Mouse (Mus musculus): ENCODE results near the gene Selenos.

Gene Selenos

GRCm38 (mm10) chr7:66083757-66084156, 4.3 kb downstream of the Selenos start:
- in situ Hi-C loops (cut with MboI, MseI), result no loop called here

GRCm38 (mm10) chr7:66084546-66084945, 5.1 kb downstream of the Selenos start:
- in situ Hi-C loops (cut with MboI, MseI), result no loop called here

- in situ Hi-C loops (cut with MboI, MseI), result no loop called here
These were observed 8.2 kb downstream of the Selenos start for GRCm38 (mm10) chr7:66087652-66088051.

- in situ Hi-C loops (cut with MboI, MseI), result no loop called here
These were observed 8.6 kb downstream of the Selenos start for GRCm38 (mm10) chr7:66088077-66088476.

GRCm38 (mm10) chr7:66090676-66091190, 11.3 kb downstream of the Selenos start:
- in situ Hi-C loops (cut with MboI, MseI), result loop anchor here (5.0 to 10.0 kb wide), 2 partner anchors 587 to 594 kb away; partner anchors contain the start of genes Asb7 (in 1 of the 2) and Lins1 (in 1 of the 2)

- in situ Hi-C loops (cut with MboI, MseI), result loop anchor here (5.0 to 10.0 kb wide), 2 partner anchors 586 to 593 kb away; partner anchors contain the start of genes Asb7 (in 1 of the 2) and Lins1 (in 1 of the 2)
These were observed 12.1 kb downstream of the Selenos start for GRCm38 (mm10) chr7:66091553-66091952.

- in situ Hi-C loops (cut with MboI, MseI), result loop anchor here (5.0 to 10.0 kb wide), 2 partner anchors 585 to 592 kb away; partner anchors contain the start of genes Asb7 (in 1 of the 2) and Lins1 (in 1 of the 2)
These were observed 13.2 kb downstream of the Selenos start for GRCm38 (mm10) chr7:66092656-66093055.

- in situ Hi-C loops (cut with MboI, MseI), result loop anchor here (5.0 to 10.0 kb wide), 2 partner anchors 583 to 591 kb away; partner anchors contain the start of genes Asb7 (in 1 of the 2) and Lins1 (in 1 of the 2)
These were observed 14.7 kb downstream of the Selenos start for GRCm38 (mm10) chr7:66094141-66094540.

- in situ Hi-C loops (cut with MboI, MseI), result loop anchor here (5.0 to 10.0 kb wide), 2 partner anchors 148 to 586 kb away; partner anchors contain the start of genes Asb7 (in 1 of the 2) and Lins1 (in 1 of the 2)
These were observed 19.4 kb downstream of the Selenos start for GRCm38 (mm10) chr7:66098803-66099202.

- in situ Hi-C loops (cut with MboI, MseI), result loop anchor here (5.0 kb wide), 5 partner anchors 85 to 285 kb away; partner anchors contain the start of gene Lrrk1 (in 1 of the 2)
These were observed 22.4 kb downstream of the Selenos start for GRCm38 (mm10) chr7:66101866-66102265.

GRCm38 (mm10) chr7:66104531-66104930, 25.1 kb downstream of the Selenos start:
- in situ Hi-C loops (cut with MboI, MseI), result loop anchor here (5.0 kb wide), 5 partner anchors 83 to 283 kb away; partner anchors contain the start of gene Lrrk1 (in 1 of the 2)

- in situ Hi-C loops (cut with MboI, MseI), result no loop called here
These were observed 26.3 kb downstream of the Selenos start for GRCm38 (mm10) chr7:66105771-66106170.

- in situ Hi-C loops (cut with MboI, MseI), result no loop called here
These were observed 27.2 kb downstream of the Selenos start for GRCm38 (mm10) chr7:66106581-66107056.

- in situ Hi-C loops (cut with MboI, MseI), result no loop called here
These were observed 27.8 kb downstream of the Selenos start for GRCm38 (mm10) chr7:66107206-66107605.

GRCm38 (mm10) chr7:66107930-66108329, 28.5 kb downstream of the Selenos start:
- in situ Hi-C loops (cut with MboI, MseI), result no loop called here

- in situ Hi-C loops (cut with MboI, MseI), result no loop called here
These were observed 29.8 kb downstream of the Selenos start, which contains the start of gene Chsy1 for GRCm38 (mm10) chr7:66108961-66109854. TSS of gene Chsy1 (plus strand) at chr7:66109515.

GRCm38 (mm10) chr7:66109855-66110635, 30.6 kb downstream of the Selenos start:
- in situ Hi-C loops (cut with MboI, MseI), result no loop called here

- in situ Hi-C loops (cut with MboI, MseI), result no loop called here
These were observed 31.2 kb downstream of the Selenos start for GRCm38 (mm10) chr7:66110636-66111112.

- in situ Hi-C loops (cut with MboI, MseI), result no loop called here
These were observed 31.8 kb downstream of the Selenos start for GRCm38 (mm10) chr7:66111211-66111610.

- in situ Hi-C loops (cut with MboI, MseI), result no loop called here
These were observed 34.1 kb downstream of the Selenos start for GRCm38 (mm10) chr7:66113561-66113960.

GRCm38 (mm10) chr7:66115821-66116343, 36.4 kb downstream of the Selenos start:
- in situ Hi-C loops (cut with MboI, MseI), result no loop called here
